Mouse (Mus musculus): ENCODE results near the gene Wdtc1.

Wdtc1 gene

DNA sequence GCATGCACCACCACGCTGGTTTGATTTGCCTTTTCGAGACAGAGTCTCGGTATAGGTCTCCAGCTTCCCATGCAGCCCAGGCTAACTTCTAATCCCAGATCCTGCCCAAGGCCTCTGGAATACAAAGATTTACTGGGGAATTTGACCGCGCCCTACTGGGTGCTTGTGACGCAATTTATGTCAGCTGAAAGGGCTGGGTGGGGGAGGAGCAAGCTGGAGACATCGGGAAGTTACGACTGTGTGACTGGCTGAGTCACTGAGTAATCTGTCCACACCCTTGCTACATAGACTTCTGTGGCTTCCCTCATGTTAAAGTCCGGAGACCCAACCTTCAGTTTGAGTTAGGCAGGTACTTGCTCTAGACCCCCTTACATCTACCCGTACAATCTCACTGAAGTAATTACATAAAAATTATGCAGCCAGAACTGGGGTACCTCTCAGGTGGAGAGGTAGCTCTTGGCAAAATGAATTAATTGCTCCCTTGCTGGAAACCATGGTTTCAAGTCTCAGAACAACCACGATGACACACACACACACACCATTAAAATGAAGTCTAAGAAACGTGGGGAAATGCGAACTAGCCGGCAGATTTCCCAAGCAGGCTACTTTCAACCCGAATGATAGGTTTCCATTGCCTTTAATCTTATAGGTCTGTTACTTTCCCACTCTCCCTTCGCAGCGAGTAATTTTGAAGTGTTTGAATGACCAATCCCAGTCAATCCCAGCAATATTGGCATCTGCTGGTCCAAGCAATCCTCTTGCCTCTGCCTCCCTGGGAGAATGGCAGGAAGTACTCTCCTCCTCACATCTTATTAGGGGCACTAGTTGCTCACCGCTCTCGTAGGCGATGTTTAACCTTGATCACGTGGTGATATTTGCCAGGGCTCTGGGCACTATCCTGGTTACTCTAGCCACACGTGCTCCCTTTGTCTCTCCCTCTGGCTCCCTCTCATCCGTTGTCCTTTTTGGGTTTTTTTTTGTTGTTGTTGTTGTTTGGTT lies at the start of gene Wdtc1:
Gene Wdtc1 (minus strand): TSS at position 115 of the 999 bp plus-strand sequence.
- DNase-seq (ENCODE audit: low spot score) = no peak

DNA sequence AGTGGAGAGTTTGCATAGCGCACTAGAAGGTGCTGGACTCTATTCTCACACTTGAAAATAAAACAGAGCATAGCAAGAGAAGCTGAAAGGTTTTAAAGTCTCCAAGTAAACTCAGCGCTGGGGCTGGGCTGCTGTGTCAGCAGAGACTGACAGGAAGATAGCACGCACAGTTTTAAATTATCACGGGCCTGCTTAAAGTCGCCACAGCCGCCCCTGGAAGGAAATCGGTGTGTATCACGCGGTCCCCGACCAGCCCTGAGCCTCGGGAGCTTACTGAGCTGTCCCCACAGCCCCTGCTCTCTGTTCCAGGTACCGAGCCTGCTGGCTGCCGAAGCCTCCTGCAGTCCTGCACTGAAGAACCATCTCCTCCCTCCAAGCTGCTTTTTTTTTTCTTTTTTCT lies 48.7 kb upstream of the Wdtc1 start:
- no peak for DNase-seq (ENCODE audit: low spot score)

DNA sequence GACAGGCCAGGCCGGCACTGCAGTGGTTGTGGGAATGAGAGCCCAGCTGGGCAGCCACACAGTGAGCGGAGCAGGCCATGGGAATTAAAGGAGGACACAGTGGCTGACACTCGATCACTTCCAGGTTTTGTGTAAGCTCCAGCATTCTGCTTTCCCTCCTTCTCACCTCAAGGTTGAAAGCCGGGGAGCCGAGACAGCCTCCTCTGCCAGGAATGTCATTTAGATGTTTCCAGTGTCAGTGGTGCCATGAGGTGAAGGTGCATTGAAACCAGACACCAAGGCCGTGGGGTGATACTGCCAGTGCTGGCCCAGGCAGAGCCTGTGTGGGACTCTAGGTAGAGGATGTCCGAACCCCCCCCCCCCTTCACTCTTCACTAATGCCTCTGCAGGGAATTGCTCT lies 46.8 kb upstream of the Wdtc1 start:
- no peak for DNase-seq (ENCODE audit: low spot score)

DNA sequence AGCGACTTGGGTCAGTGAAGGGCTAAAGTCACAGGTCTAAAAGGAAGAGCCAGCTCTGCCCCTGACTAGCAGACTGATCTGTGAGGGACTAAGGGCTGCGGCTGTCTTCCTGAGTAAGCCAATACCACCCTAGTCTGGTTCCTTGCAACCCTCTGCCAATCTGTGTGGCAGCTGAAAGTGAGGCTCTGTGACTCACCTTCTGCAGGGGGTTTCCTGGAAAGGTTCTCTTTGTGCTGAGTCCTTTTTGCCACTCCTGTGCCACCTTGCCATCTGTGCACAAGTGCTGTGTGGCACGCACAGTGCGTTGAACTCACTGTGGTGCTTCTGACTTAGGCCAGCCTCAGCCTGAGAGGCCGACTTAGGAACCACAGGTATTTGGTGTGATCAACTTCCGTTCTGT lies 46.2 kb upstream of the Wdtc1 start:
- no peak for DNase-seq (ENCODE audit: low spot score)

DNA sequence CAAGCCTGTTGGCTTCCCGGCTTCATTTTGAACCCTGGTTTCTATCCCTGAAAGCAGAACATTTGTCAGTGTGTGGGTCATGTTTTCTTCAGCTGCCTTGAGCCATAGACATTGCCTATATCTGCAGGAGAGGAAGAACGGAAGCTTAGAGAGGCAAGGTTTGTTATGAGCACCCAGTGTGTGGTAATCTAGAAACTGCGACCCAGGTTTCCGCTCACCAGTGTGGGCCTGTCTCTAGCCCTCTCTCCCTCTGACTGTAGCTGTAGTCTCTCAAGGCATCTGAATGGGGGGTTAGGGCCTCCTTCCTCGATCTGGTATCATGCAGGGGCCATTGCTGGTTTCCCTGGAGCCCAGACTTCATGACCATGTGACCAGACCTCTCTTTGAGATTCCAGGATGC lies 45.3 kb upstream of the Wdtc1 start:
- no peak for DNase-seq (ENCODE audit: low spot score)

DNA sequence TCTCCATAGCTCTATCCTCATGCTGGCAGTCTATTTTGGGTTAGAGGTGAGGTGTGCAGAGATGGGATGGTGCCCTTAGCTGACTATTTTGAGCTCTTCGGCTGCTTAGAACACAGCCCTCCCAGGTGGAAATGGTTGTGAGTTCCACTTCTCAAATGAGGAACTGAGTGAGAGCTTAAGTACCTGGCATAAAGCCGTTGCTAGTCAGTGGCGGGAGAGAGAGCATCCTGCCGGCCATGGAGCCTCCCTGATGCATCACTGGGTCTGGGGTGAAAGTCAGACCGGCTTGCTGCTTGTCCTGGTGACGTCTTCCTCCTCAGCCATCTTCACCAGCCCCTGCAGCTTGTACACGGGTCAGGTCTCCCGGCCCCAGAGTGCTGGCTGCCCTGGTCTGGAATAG lies 44.7 kb upstream of the Wdtc1 start:
- DNase-seq (ENCODE audit: low spot score) = no peak

DNA sequence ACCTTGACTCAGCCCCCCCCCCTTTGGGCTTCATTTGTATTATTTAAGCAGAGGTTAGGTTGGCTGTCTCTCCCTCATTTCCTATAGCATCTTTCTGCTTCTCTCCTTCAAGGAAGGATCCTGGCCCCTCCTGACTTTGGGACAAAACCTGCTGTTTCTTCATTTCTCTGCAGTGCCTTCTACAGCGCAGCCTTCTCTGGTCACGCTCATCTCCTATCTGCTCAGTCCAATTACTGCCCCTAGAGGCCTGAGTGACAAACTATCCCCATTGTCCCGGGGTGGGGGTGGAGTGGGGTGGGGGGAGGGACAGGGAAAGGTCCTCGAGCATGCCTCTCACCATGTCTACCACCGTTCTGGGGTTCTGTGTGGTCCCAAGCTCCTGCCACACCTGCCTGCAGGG lies 44.0 kb upstream of the Wdtc1 start:
- DNase-seq (ENCODE audit: low spot score) = no peak

DNA sequence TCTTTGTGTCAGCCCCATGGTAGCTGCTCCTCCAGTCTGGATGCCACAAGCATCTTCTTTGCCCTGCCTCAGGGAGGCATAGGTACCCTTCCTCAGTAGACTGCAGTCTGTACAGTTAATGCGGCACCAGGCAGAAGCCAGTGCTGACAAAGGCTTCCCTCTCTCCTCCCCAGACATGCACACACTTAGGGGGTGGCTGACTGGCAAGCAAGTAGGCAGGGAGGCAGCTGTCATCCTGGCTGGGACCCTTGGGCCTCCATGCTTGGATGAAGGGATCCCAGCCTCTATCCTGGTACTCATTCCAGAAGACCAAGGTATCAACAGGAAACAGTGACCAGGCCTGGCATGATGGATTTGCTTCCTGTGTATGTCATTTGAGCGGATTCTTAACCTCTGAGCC lies 42.8 kb upstream of the Wdtc1 start:
- DNase-seq (ENCODE audit: low spot score) = no peak

DNA sequence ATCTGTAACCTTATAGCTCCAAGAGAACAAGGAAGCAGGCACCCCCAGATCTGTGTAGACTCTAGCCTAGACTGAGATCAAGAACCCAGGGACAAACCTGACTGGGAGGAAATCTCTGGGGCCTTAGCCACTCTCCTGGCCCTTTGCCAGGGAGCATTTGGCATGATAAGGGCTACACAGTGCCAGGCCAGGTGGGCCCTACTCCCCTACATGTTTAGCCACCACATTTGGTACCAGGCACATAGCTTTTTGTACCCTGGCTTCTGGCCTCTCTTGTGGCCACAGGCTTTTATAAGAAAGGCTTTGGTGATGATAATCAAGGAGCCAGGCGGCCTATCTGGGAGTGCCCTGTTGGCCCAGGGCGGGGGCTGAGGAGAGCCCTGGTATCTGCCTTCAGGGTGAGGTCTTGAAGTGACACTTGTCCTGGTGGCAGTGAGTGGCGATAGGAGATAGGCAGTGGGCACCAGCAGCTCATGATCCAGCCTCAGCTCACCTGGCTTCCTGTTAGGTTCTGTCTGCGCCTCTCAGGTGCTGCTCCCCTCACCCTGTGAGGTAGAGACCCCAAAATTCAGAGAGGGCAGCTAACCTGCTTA lies 41.8 kb upstream of the Wdtc1 start:
- DNase-seq (ENCODE audit: low spot score) = no peak

DNA sequence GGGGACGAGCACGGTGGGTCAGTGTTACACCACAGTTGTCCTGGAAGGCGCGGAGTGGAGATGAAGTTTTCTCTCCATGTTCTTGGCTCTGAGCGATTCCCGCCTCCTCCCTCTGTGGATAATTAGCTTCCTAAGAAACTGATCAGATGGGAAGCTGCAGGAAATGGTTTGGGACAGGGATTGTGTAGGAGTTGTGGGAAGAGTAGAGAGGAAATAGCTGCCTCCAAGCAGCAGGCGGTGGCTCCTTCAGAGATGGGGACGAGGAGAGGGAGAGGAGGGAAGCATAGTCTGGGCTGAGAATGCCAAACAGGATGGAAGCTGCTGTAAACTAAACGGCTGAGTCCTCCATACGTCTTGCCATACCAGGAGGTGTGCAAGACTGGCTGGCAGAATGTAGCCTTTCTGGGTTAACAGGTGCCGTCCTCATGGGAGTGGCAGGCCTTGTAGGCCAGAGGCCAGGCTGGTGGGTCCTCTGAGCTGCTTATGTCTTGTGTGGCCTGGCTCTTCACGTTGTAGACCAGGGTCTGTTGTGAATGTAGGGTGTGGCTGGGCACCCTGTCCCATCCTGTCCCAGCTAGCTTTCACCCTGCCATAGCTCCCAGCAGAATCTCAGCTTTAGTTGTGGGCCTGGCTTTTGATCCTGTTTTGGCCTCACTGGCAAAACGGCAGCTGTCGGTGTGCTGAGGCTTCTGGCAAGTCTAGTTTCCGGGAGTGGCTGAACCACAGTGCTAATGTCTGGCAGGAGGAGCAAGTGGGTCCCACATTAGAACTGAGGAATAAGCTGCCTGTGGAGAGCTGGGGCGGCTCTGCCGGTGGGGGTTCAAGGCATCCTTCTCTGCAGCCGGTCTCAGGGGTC lies 38.1 kb upstream of the Wdtc1 start:
- no peak for DNase-seq (ENCODE audit: low spot score)

DNA sequence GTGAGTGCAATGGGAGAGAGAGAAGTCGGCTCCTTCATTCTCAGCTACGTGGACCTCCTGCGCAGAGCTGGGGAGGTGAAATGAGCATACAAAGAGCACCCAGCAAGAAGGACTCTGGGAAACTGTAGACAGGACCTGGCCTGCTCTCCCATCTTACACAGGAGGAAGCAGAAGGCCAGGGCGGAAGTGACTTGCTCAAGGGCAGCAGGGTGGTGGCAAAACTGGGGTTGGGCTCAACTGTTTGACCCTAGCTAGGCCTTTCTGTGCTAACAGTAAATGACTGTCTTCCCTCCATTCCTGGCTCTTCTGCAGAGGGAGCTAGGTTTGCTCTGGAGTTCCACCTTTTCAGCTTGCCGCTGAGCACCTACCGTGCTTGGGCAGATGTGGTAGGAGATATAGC lies 37.3 kb upstream of the Wdtc1 start:
- DNase-seq (ENCODE audit: low spot score) = no peak

DNA sequence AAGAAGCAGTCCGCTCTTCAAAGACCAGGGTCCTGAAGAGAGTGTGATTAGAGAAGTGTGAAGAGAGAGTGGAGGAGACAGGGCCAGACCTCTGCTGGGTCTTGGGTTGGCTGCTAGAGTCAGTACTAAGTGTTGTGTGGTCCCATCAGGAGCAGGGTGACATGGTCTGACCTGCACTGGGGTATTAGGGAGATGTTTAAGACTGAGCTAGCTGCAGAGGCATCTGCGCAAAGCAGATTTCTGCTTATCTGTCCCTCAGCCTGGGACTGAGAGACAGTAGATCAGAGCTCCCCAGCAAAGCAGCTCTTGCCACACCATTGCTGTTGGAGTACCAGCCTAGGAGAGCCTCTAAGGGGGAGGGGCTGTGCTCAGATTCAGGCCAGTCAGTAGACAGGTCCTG lies 36.8 kb upstream of the Wdtc1 start:
- DNase-seq (ENCODE audit: low spot score) = no peak

DNA sequence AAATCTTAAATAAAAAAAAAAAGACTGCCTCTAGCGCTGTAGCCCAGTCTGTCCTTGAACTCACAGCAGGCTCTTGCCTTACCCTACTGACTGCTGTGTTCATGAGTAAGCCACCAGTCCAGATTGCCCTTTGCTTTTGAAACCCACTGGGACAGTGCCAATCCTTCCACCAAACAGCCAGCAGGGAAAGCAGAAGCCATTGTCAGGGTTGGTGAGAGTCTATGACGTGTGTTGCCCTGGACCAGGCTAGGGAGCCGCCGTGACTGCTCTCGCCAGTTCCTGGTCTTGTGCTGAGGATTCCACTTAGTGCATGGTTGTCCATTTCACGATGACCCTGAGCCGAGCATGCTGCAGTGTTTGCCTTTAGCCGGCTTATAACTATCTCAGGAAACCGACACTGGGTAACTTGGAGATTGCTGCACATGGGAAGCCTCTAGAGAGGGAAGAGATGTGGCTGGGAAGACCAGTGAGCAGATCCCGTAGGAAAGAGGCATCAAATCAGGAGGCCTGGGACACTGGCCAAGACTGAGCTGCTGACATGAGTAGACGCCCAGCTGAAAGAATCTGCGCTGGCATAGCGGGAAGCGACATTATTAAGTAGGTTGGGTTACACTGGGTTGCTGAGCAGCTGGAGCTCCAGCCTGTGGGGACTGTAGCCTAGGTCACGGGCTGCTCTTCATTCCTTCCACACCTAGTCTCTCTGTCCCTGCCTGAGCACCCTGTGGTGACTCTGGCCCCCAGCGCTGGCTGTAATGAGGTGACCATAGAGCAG lies 35.7 kb upstream of the Wdtc1 start:
- peak; percentile 60 for DNase-seq (ENCODE audit: low spot score)

DNA sequence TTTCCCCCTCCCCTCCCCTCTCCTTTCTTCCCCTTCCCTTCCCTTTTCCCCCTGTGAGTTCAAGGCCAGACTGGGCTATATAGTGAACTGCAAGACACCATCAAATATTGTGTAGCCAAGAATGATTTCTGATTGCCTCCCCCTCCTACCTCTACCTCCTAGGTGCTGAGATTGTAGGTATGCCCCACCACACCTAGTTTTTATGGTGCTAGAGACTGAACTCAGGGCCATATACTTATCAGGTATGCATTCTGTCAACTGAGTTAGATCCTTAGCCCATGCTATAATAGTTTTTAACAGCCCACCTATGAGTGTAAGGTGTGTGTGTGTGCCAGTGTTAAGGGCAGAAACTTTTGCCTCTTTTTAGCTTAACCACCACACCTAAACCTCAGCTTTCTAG lies 33.8 kb upstream of the Wdtc1 start:
- no peak for DNase-seq (ENCODE audit: low spot score)

DNA sequence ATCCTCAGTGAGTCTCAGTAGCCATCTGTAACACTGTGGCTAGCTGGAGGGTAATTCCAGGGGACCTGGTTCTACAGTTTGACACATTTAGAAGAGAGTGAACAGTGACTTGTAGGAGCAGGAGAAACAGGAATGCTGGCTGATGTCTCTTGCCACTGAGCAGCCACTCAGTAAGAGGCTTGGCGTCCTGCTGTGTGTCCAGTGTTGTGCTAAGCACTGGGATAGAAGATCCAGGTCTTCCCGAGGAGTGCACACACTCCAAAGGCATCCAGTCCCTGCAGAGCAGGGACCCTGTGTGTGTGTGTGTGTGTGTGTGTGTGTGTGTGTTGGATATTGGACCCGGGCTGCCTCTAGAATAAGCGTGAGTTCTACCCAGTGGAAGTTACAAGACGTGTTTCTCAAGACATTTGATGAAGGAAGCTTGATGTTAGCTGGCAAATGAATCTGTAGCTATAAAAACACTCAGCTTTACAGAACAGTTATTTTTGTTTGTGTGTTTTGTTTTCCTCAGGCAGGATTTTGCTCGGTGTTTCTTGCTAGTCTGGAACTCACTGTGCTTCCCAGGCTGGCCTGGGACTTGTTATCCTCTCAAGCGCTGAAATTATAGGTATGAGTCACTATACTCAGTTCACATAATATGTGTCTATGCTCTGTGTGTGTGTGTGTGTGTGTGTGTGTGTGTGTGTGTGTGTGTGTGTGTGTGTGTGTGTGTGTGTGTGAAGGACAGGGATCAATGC lies 32.9 kb upstream of the Wdtc1 start:
- DNase-seq (ENCODE audit: low spot score) = no peak

DNA sequence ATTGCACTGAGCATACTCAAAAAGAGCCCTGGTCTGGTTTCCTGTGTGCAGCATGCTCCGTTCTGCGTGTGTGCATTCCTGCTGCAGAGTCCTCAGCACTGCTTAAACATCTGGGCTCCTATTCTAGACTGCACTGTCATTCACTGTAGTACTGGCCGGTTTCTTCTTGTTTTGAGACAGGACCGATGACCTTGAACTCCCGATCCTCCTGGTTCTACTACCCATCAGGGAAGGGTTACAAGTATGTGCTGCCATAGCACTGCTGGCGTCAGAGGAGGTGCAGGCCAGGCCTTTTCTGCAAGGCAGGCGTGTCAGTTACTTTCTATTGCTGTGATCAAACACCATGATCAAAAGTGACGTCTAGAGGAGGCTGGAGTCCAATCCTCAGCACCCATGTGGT lies 27.9 kb upstream of the Wdtc1 start:
- DNase-seq (ENCODE audit: low spot score) = no peak

DNA sequence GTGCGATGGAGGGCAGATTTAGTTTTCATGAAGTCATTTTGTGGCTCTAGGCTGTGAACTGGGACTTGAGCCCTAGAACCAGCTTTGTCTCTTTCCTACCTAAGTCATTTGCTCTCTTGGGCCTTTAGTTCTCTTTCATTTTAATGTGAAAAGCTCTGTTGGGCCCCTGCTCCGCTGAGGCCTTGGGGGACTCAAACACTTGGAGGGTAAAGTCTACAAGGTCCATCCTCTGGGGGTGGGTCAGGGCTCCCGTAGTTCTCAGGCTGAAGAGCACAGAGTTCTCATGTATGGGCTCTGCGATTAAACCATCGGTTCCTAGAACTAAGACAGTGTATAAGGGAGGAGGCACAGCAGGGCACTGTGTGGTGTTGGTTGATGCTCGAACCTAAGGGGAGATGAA lies 27.3 kb upstream of the Wdtc1 start:
- no peak for DNase-seq (ENCODE audit: low spot score)

DNA sequence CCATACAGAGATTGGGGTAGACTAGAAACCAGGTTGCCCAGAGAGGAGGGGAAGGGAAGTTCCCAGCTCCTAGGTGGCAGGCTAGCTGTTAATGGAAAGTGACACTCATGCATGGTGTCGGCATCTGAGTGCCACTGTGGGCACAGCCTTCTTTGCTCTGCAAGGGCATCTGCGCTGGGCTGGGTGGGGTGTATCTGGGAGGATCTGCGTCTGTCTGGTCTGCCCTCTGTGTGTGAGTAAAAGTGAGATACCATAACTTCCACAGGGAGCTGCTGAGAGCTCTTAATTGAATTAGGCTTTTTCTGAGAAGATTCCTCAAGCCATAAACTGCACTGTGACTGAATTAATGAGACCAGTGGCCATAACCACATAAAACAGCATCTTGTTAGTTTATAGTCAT lies 26.6 kb upstream of the Wdtc1 start:
- DNase-seq (ENCODE audit: low spot score) = no peak

DNA sequence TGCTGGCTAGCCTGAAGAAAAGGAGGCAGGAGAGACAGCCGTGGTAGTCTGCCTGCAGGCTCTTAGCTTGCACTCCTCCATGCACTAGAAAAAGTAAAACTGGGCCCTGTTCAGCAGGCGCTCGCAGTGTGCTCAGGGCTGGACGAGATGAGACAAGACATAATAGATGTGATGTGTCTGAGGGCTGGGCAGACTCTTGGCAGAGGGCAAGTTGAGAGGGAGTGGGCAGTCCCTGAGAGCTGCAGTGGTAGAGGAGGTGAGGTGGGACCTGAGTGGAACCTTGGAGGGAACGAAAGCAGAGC lies 25.7 kb upstream of the Wdtc1 start:
- no peak for DNase-seq (ENCODE audit: low spot score)

DNA sequence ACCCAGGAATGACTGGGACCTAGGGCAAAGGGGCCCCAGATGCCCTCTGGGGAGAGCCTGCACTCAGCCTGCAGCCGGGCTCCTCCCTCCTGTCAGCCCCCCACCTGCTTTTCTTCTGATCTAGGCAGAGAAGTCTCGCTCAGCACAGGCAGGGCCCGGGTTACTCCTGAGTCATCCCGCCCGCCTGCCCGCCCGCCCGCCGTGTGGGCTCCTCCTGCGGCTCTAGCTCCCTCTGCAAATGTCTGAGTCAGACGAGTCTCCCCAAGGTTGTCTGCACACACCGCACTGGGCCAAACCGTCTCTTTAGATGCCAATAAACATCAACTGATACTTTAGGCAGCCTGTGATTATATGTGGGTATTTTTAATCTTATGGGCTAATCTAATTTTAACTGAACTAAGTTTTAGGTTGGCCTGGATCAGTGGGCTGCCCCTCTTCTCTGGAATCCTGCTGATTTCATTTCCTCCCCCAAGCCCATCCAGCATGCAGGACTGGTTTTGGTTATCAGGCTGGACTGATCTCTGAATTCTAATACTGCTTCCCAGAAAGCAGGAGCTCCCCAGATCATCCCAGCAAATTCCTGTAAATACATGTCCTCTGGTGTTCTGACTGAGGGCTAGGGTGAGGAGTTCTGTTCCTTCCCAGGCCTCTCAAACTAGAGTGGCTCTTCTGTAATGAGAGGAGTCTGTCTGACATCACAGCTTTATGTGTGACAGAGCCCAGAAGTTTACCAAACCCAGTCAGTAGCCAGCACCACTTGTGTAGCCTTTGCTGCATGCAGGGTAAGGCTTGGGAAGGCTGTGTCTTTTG lies 25.2 kb upstream of the Wdtc1 start:
- peak; percentile 36 for DNase-seq (ENCODE audit: low spot score)
